Mouse (Mus musculus): ENCODE measurements around the gene Avil. TPM values are rescaled to one million over a fixed set of nuclear protein-coding genes. Genes with fewer than 3 reads are reported as not detected.

Avil gene
- polyA plus RNA-seq, 1 experiment: 0.30 TPM

DNA sequence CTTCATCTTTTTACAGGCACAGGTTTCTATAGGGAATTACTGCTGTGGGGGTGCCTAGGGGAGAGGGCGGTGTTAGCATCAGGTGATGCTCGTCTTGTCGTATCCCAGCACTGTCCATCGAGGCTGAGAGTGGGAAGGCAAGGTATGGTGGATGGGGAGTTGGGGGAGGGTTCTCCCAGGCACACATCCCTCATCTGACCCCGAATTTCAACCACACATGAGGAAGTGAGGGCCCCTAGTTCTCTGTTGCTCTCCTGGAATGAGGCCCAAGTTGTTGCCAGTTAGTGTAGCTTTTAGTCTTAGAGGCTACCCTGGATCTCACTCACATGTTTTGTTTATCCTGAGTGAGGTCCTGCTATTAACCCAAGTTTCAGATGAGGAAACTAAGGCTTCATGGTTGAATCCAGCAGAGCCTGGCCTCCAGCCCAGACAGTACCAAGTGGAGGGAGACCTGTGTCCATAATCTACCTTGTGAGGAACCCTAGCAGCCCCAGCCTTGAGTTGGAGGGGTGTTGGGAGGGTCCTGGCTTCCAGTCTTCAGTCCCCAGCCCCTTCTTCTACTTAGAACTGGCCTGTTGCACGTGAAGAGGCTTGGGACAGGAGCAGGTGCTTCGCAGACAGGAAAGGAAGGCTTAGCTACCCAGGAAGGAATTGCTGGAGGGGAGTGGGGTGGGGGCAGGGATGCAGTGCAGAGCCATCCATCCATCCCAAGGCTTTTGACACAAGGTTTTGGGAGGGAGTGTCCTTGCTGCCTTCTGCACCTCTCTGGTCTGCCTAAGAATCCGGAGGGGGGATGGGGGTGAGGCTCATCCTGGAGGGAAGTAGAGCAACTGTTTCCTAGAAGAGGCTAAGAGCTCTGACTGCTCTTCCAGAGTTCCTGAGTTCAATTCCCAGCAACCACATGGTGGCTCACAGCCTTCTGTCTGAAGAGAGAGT lies 13.1 kb upstream of the Avil start:
- WGBS: 22% methylated on average over 8 of the region's 8 CpGs
- DNase-seq: no peak
- Histone ChIP-seq H3K4me1 (ENCODE audit: control insufficient read depth, insufficient read depth, low read length) (peaks cover 70% of the 10 kb centered on the region), H3K4me3 (replicated peaks; ENCODE audit: extremely low read depth, low read depth, low read length) (peak overlapping the region; percentile 7)
- 0 out of 2 replicates have a peak, but pooled peaks have one; percentile 19 for TF ChIP-seq POLR2A (IDR thresholded peaks at IDR 0.05; ENCODE audit: borderline replicate concordance, extremely low read depth, low read depth, low read length)
- TF ChIP-seq CTCF (IDR thresholded peaks at IDR 0.05; ENCODE audit: insufficient read depth, low read length): no peak

DNA sequence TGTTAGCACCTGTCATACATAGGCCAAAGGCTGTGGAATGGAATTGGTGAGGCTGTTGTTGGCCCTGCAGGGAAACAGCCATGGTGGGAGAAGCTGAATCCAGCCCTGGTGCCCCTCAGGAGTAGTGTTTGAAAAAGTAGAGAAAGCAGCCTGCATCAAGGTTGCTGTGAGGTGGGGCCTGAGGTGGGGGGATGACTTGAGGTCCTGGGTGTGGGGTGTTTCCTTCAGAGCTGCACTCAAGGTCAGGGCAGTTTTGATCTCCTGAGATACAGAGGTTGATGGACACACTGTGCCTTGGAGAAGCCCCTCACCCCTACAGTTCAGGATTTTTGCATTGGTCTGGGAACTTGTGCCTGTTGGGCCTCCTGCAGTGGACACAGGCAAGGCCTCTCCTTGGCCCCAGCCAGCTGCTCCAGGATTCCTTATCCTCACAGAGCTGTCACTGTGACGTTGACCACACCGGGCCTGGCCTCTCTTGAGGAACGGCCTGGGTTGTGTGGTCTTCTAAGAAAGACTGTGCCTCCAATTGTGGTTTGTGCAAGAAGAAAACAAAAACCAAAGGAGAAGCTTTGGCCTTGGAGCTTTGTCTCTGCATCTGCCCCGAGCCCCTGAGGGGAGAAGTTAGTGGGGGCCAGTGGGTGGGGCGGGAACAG lies 11.9 kb upstream of the Avil start:
- H3K4me1 ChIP-seq (ENCODE audit: control insufficient read depth, insufficient read depth, low read length): peaks cover 58% of the 10 kb centered on the region
- TF ChIP-seq CTCF (IDR thresholded peaks at IDR 0.05; ENCODE audit: insufficient read depth, low read length) (no peak), POLR2A (IDR thresholded peaks at IDR 0.05; ENCODE audit: borderline replicate concordance, extremely low read depth, low read depth, low read length) (no peak)
- DNase-seq: no peak
- WGBS: 33% methylated on average over 5 of the region's 5 CpGs
- H3K4me3 ChIP-seq (replicated peaks; ENCODE audit: extremely low read depth, low read depth, low read length): no peak overlapping the region

DNA sequence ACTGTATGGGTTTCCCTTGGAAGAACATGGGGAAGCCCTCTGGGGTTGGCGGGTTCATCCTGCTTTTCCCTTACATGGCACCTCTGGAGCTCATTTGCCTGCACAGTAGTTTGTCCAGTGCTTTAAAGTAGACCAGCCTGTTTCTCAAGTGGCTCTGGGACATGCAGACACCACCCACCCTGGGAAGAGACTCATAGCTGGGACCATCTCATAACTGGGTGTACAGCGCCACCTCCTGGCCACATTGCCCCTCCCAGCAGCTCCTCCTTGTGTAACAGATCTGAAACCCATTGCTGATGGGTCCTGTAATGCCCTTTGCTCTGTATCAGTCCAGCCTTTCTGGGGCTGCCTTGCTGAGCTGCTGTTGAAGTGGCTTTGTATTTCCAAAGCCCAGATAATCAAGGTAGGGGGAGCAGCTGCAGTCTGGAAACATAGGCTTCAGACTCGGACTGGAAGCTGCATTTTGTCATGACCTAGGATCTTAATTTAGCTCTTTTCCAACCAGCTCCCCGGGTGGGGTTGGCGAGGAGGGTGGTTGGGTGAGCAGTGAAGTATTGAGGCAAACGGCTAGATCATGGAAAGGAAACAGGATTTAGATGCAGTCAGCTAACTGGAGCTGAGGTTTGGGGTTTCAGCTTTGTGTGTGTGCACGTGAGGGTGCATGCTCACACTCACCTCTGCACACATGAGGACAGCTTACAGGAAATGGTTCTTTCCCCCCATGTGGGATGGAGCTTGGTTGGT lies 10.0 kb upstream of the Avil start:
- TF ChIP-seq CTCF (IDR thresholded peaks at IDR 0.05; ENCODE audit: insufficient read depth, low read length) (peak; percentile 96), POLR2A (IDR thresholded peaks at IDR 0.05; ENCODE audit: borderline replicate concordance, extremely low read depth, low read depth, low read length) (no peak)
- DNase-seq: peak; percentile 88
- H3K4me3 ChIP-seq (replicated peaks; ENCODE audit: extremely low read depth, low read depth, low read length): no peak overlapping the region
- WGBS: 20% methylated on average over 7 of the region's 7 CpGs
- peaks cover 43% of the 10 kb centered on the region for H3K4me1 ChIP-seq (ENCODE audit: control insufficient read depth, insufficient read depth, low read length)

DNA sequence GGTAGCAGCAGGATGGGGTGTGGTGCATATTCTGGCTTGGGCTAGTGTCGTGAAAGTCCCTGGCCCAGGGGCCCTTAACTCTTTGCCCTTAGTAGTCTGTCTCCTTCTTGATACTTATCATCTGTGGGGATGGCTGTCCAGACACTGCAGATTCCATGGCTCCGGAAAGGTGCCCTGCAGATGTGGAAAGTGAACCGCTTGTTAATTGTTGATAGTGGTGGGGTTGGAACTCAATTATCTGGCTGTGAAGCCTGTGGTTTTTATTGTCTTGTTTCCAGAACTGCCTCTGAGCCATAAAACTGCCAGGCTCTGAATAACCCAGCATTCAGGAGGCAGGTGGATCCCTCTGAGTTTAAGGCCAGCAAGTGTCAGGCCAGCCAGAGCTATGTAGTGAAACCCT lies 8.8 kb upstream of the Avil start:
- no peak for TF ChIP-seq CTCF (IDR thresholded peaks at IDR 0.05; ENCODE audit: insufficient read depth, low read length)
- no peak for TF ChIP-seq POLR2A (IDR thresholded peaks at IDR 0.05; ENCODE audit: borderline replicate concordance, extremely low read depth, low read depth, low read length)
- 45% methylated on average over 3 of the region's 3 CpGs for WGBS

DNA sequence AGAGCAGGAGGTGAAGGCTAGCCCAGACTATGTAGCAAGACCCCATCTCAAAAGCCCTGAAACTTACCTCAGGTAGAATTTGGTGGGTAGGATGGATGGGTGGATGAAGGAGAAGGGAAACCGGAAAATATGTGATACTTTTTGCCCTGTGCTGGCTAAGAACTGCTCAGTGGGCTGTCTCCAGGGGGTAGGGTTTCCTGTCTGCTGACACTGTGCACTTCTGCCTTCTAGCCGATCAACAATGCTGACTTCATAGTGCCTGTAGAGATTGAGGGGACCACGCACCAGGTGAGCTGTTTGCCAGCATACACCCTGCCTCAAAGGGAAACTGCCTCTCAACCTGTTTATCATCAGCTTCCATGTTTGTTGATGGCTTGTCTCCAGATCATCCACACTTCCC lies 6.9 kb upstream of the Avil start:
- TF ChIP-seq POLR2A (IDR thresholded peaks at IDR 0.05; ENCODE audit: borderline replicate concordance, extremely low read depth, low read depth, low read length): no peak
- TF ChIP-seq CTCF (IDR thresholded peaks at IDR 0.05; ENCODE audit: insufficient read depth, low read length): no peak
- Histone ChIP-seq H3K4me3 (replicated peaks; ENCODE audit: extremely low read depth, low read depth, low read length) (no peak overlapping the region), H3K4me1 (ENCODE audit: control insufficient read depth, insufficient read depth, low read length) (peaks cover 15% of the 10 kb centered on the region)
- WGBS: 52% methylated on average over 3 of the region's 3 CpGs
- no peak for DNase-seq

More for the DNA sequence above, 8.8 kb upstream of the Avil start:
- Histone ChIP-seq H3K4me1 (ENCODE audit: control insufficient read depth, insufficient read depth, low read length) (peaks cover 34% of the 10 kb centered on the region), H3K4me3 (replicated peaks; ENCODE audit: extremely low read depth, low read depth, low read length) (no peak overlapping the region)
- no peak for DNase-seq

DNA sequence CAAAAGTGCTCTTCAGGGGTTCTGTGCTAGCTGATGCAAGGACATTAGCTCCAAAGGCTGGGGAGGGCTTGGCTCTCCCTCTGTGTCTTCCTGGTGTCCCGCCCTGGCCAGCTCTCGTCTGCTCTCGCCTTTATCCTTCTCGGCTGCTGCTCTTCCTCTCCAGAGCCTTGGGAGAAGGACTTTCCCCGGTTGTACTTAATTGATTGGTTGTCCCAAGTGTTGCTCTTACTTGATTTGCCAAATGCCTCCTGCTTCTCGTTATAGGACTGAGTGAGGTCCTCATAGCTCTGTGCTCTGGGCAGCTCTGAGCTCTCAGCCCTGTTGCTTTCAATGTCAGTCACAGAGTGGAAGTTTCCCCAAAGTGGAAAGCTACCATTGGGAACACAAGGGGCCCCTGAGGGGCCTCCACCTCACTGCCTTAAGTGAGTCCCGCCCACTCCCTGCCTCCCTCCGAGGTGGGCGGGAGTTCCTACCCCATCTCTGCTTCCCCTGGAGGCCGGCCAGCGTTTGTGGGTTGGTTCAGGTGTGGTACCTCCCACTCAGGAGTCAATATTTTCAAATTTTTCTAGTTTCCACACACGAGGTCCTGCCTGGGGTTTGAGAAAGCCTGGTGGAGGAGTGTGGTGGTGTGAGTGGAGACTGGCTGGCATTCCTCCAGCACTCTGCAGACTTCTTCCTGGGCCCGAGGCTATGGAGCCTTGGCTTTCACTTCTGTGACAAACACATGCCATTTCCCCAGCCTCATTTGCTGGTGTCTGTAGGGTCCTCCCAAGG lies 3.0 kb upstream of the Avil start:
- no peak for DNase-seq
- Histone ChIP-seq H3K4me3 (replicated peaks; ENCODE audit: extremely low read depth, low read depth, low read length) (no peak overlapping the region), H3K4me1 (ENCODE audit: control insufficient read depth, insufficient read depth, low read length) (0 out of 2 replicates have a peak, but pooled peaks cover 2% of the 10 kb centered on the region)
- 47% methylated on average over 13 of the region's 13 CpGs for WGBS
- TF ChIP-seq CTCF (IDR thresholded peaks at IDR 0.05; ENCODE audit: insufficient read depth, low read length) (no peak), POLR2A (IDR thresholded peaks at IDR 0.05; ENCODE audit: borderline replicate concordance, extremely low read depth, low read depth, low read length) (no peak)

DNA sequence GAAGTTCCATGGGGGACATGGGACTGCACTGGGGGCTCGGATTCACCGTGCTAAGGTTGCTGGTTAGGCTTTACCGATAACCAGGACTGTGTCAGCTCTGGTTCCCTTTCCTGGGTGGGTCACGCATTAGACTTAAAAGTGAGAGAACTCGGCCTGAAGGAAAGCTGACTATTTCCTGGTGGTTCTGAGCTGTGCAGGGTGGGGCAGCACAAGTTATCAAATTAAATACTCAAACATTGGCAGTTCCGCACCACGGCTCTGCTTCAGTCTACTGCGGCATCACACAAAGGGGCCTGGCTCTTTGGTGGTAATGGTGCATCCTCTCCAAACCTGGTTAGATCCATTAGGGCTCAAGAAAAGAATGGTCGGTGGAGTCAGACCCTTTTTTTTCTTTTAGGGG lies 788 bp downstream of the Avil start:
- H3K4me3 ChIP-seq (replicated peaks; ENCODE audit: extremely low read depth, low read depth, low read length): no peak overlapping the region
- WGBS: 52% methylated on average over 9 of the region's 9 CpGs
- TF ChIP-seq CTCF (IDR thresholded peaks at IDR 0.05; ENCODE audit: insufficient read depth, low read length) (no peak), POLR2A (IDR thresholded peaks at IDR 0.05; ENCODE audit: borderline replicate concordance, extremely low read depth, low read depth, low read length) (no peak)
- no peak for DNase-seq
- H3K4me1 ChIP-seq (ENCODE audit: control insufficient read depth, insufficient read depth, low read length): 0 out of 2 replicates have a peak, but pooled peaks cover 2% of the 10 kb centered on the region

DNA sequence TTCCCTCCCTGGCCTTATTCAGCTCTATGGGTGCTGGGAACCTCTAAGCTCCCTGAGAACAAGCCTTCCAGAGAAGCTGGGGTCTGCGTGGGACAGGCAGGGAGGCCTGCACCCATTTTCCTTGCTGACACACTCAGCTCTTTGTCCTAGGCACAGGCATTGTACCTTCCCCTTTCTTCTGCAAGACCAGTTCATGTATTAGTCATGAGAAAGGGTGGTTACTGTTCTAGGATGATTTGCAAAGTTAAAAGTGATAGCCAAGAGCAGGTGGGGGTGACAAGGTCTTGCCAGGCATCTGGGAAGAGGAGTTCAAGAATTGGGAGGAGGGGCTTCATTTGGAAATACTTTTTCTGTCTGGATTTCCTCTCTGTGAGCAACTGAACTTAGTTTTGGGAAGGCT lies 1.5 kb downstream of the Avil start:
- 0 out of 2 replicates have a peak, but pooled peaks cover 2% of the 10 kb centered on the region for H3K4me1 ChIP-seq (ENCODE audit: control insufficient read depth, insufficient read depth, low read length)
- no peak overlapping the region for H3K4me3 ChIP-seq (replicated peaks; ENCODE audit: extremely low read depth, low read depth, low read length)
- WGBS: 81% methylated on average over 1 of the region's 1 CpGs
- TF ChIP-seq POLR2A (IDR thresholded peaks at IDR 0.05; ENCODE audit: borderline replicate concordance, extremely low read depth, low read depth, low read length) (no peak), CTCF (IDR thresholded peaks at IDR 0.05; ENCODE audit: insufficient read depth, low read length) (no peak)
- no peak for DNase-seq
